Mouse (Mus musculus): ENCODE results near the gene Ier3. TPM values are rescaled to one million over a fixed set of nuclear protein-coding genes. Genes with fewer than 3 reads are reported as not detected.
A peak's percentile ranks its signal among the peaks of the same experiment; 100 is the strongest.

Gene Ier3
- polyA plus RNA-seq, 1 experiment from 2014 or later, result 18.1 TPM

- no peak for DNase-seq (ENCODE audit: low spot score)
These were observed 10.4 kb upstream of the Ier3 start for GRCm38 (mm10) chr17:35810900-35811648.

DNA sequence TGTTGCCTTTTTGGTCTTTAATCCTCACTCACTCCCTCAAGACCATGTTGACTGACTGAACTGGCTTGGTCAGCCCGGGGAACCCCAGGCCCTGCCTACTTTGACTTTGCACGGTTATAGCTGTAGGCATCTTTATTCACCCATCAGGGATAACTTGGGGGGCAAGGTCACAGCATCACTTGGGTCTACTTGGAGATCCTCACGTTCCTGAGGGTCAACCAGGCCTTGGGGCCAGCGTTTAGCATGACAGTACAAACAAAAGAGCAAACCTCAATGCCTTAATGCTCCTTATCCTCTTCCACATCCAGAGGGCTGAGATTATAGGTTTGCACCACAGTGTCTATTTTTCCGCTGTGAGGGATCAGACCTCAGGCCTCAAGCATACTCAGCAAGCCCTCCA, 9.2 kb upstream of the Ier3 start:
- DNase-seq (ENCODE audit: low spot score), result no peak

GRCm38 (mm10) chr17:35812736-35813135, 8.7 kb upstream of the Ier3 start:
- DNase-seq (ENCODE audit: low spot score), result no peak

DNA sequence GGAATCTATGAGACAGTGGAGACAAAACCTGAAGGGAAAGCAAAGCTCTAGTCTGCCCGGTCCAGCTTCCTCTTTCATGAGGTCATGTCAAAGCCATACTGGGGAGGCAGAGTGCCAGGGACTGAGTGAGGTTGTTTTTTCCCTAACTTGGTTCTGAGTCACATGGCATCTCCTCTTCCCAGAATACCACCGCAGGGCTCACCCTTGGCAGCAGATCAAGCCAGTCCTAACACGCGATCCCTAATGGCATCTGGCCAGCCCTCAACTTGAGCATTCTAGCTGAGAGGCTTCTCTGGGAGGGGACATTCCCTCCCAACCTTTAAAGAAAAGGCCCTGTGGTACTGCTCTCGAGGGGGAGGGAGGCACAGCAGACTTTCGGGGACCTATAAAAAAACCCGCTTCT, 8.2 kb upstream of the Ier3 start:
- no peak for DNase-seq (ENCODE audit: low spot score)

- no peak for DNase-seq (ENCODE audit: low spot score)
These were observed 7.8 kb upstream of the Ier3 start for GRCm38 (mm10) chr17:35813653-35814052.

GRCm38 (mm10) chr17:35814678-35815077, 6.8 kb upstream of the Ier3 start:
- no peak for DNase-seq (ENCODE audit: low spot score)

GRCm38 (mm10) chr17:35815836-35816235, 5.6 kb upstream of the Ier3 start:
- DNase-seq (ENCODE audit: low spot score), result no peak

DNA sequence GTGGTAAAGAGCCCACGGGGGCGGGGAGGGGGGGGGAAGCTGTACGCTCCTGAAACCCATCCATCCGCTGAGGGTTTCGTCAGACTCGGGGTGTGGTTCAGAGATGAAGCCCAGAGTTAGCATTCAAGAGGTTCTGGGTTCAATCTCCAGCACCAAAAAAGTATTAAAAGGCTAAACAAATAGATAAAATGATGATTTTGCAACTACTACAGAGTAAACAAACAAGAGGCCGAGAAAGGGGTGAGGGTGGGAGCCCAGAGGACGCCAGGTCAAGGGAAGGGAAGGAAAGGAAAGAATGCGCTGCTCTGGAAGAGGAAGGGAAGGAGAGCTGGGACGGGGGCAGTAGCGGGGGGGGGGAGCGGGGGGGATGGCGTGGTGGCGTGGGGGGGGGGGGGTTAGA, 4.8 kb upstream of the Ier3 start:
- no peak for DNase-seq (ENCODE audit: low spot score)

GRCm38 (mm10) chr17:35817226-35817625, 4.3 kb upstream of the Ier3 start:
- no peak for DNase-seq (ENCODE audit: low spot score)

GRCm38 (mm10) chr17:35820111-35820510, 1.4 kb upstream of the Ier3 start:
- no peak for DNase-seq (ENCODE audit: low spot score)

- DNase-seq (ENCODE audit: low spot score), result no peak
These were observed 1.1 kb downstream of the Ier3 start for GRCm38 (mm10) chr17:35822564-35822963.

- peak; percentile 86 for DNase-seq (ENCODE audit: low spot score)
These were observed 1.8 kb downstream of the Ier3 start, which contains the start of gene Flot1 for GRCm38 (mm10) chr17:35822964-35823937. Gene Flot1, plus strand, starts transcription at chr17:35823230.

DNA sequence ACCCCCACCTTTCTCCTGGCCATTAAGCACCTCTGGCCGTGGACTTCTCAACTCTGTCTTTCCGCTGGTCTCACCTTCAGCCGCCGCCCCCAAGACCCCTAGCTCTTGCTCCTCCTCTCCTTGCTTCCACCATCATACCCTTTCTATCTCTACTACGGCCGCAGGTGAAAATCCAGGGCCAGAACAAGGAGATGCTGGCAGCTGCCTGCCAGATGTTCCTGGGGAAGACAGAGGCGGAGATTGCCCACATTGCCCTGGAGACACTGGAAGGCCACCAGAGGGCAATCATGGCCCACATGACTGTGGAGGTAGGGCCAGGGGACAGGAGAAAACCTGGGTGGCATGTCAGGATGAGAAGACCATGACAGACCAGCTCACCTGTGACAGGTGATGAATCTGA, 2.9 kb downstream of the Ier3 start:
- DNase-seq (ENCODE audit: low spot score), result no peak

- DNase-seq (ENCODE audit: low spot score), result no peak
These were observed 3.8 kb downstream of the Ier3 start for GRCm38 (mm10) chr17:35825109-35825850.

- DNase-seq (ENCODE audit: low spot score), result peak; percentile 95
These were observed 8.3 kb downstream of the Ier3 start for GRCm38 (mm10) chr17:35829737-35830136.

- no peak for DNase-seq (ENCODE audit: low spot score)
These were observed 11.1 kb downstream of the Ier3 start for GRCm38 (mm10) chr17:35832400-35833238.

DNA sequence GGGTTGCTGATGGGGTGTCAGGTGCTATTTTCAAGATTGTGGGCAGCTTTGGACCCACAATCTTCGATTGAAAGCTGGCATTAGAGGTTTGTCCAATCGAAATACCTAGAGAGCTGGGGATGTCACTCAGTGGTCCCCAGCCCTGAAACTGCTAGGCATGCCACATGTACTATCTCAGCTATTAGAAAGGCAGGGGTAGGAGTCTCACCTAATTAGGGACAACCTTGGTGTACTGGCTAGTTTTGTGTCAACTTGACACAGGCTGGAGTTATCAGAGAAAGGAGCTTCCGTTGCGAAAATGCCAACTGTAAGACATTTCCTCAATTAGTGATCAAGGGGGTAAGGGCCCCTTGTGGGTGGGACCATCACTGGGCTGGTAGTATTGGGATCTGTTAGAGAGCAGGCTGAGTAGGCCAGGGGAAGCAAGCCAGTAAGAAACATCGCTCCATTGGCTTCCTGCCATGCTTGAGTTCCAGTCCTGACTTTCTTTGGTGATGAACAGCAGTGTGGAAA, 11.8 kb downstream of the Ier3 start:
- DNase-seq (ENCODE audit: low spot score), result no peak

GRCm38 (mm10) chr17:35833894-35834293, 12.4 kb downstream of the Ier3 start:
- DNase-seq (ENCODE audit: low spot score), result no peak

- no peak for DNase-seq (ENCODE audit: low spot score)
These were observed 13.4 kb downstream of the Ier3 start for GRCm38 (mm10) chr17:35834696-35835422.
